Mouse (Mus musculus): Measurements from ENCODE around the gene Gm49366. TPM values are rescaled to one million over a fixed set of nuclear protein-coding genes. Genes with fewer than 3 reads are reported as not detected.
"Not testable (repeated sequence)": the region's sequence is repeated elsewhere in the genome, so short reads cannot be mapped to it uniquely, and the experiment has no call there.

Gene Gm49366
- polyA plus RNA-seq, 1 experiment from 2014 or later = not detected

DNA sequence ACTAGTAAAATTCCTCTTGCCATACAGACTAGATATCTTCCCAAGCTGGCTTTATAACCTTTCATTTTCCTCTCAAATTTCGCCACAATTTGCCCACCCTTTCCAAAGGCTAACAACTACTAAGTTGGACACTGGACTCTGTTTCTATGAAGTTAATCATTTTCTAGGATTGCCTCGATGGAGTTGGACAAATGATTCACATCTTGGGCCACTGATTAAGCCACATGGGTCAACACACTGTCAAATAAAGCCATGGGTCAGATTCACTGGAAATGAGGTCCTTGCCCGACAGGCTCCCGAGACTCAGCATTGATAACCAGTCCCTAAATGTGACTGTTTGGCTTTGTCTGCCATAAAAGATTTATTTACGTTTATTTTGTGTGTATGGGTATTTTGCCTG is 3.5 kb downstream of the Gm49366 start:
- no peak overlapping the region for H3K9ac ChIP-seq (ENCODE audit: low read depth, low read length)
- H3K27me3 ChIP-seq (ENCODE audit: control insufficient read depth, insufficient read depth, low read length) = no peaks in the 10 kb centered on the region
- no peak overlapping the region for H3K4me2 ChIP-seq
- no peaks in the 10 kb centered on the region for H3K9me3 ChIP-seq (replicated peaks; ENCODE audit: control insufficient read depth, low read length)
- no peak overlapping the region for H3K4me3 ChIP-seq (ENCODE audit: low read depth, low read length)
- H3K27ac ChIP-seq (ENCODE audit: low read depth, low read length) = no peak overlapping the region
- H3K36me3 ChIP-seq (ENCODE audit: control insufficient read depth, insufficient read depth, low read length) = no peaks in the 10 kb centered on the region
- ATAC-seq (replicated peaks; ENCODE audit: insufficient number of reproducible peaks, low FRiP score, low TSS enrichment) = no peak
- no peaks in the 10 kb centered on the region for H3K4me1 ChIP-seq (ENCODE audit: control insufficient read depth, insufficient read depth, low read length)
- WGBS (ENCODE audit: insufficient replicate concordance) = 82% methylated on average over 5 of the region's 5 CpGs

DNA sequence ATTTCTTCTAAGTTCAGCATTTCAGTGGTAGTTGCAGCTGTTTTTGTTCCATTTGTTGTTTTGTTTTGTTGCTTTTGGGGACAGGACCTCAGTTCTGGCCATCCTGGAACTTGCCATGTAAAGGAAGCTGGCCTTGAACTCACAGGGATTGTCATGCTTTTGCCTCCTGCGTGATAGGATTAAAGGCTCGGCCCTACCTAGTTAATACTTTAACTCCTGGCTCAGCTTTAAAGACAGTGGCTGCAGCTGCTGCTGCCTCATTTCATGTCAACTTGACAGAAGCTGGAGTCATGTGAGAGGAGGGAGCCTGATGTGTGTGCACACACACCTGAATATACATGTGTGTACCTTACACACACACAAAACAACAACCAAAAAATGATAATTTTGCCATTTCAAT is 5.3 kb downstream of the Gm49366 start:
- H3K27me3 ChIP-seq (ENCODE audit: control insufficient read depth, insufficient read depth, low read length) = no peaks in the 10 kb centered on the region
- no peak overlapping the region for H3K27ac ChIP-seq (ENCODE audit: low read depth, low read length)
- no peak overlapping the region for H3K4me2 ChIP-seq
- H3K4me1 ChIP-seq (ENCODE audit: control insufficient read depth, insufficient read depth, low read length) = no peaks in the 10 kb centered on the region
- WGBS (ENCODE audit: insufficient replicate concordance) = 74% methylated on average over 2 of the region's 2 CpGs
- no peaks in the 10 kb centered on the region for H3K36me3 ChIP-seq (ENCODE audit: control insufficient read depth, insufficient read depth, low read length)
- 0 out of 2 replicates have a peak, but pooled peaks cover 2% of the 10 kb centered on the region for H3K9me3 ChIP-seq (replicated peaks; ENCODE audit: control insufficient read depth, low read length)
- no peak overlapping the region for H3K9ac ChIP-seq (ENCODE audit: low read depth, low read length)
- H3K4me3 ChIP-seq (ENCODE audit: low read depth, low read length) = no peak overlapping the region
- ATAC-seq (replicated peaks; ENCODE audit: insufficient number of reproducible peaks, low FRiP score, low TSS enrichment) = no peak

DNA sequence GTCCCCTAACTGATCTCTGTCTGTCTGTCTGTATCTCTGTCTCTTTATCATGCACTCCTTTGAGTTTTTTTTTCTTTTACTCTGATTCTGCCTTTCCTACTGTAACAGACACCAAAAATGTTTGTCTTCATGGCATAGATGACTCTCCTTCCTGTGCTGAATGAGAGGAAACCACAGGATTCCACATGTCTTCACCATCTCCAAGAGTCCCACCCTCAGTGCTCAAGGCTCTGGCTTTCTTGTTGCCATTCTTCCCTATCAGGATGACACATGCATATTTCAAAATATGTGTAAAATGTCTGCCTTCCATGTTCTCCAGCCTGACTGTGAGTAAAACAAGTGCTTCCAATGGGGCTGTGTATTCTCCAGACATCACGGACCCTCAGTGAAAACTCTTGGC is 8.2 kb downstream of the Gm49366 start:
- no peaks in the 10 kb centered on the region for H3K36me3 ChIP-seq (ENCODE audit: control insufficient read depth, insufficient read depth, low read length)
- no peaks in the 10 kb centered on the region for H3K4me1 ChIP-seq (ENCODE audit: control insufficient read depth, insufficient read depth, low read length)
- H3K27me3 ChIP-seq (ENCODE audit: control insufficient read depth, insufficient read depth, low read length) = peaks cover under 1% of the 10 kb centered on the region
- H3K4me2 ChIP-seq = no peak overlapping the region
- H3K27ac ChIP-seq (ENCODE audit: low read depth, low read length) = no peak overlapping the region
- no peak for ATAC-seq (replicated peaks; ENCODE audit: insufficient number of reproducible peaks, low FRiP score, low TSS enrichment)
- no peak overlapping the region for H3K9ac ChIP-seq (ENCODE audit: low read depth, low read length)
- WGBS (ENCODE audit: insufficient replicate concordance) = 85% methylated on average over 1 of the region's 1 CpGs
- H3K4me3 ChIP-seq (ENCODE audit: low read depth, low read length) = no peak overlapping the region
- H3K9me3 ChIP-seq (replicated peaks; ENCODE audit: control insufficient read depth, low read length) = 0 out of 2 replicates have a peak, but pooled peaks cover 2% of the 10 kb centered on the region

DNA sequence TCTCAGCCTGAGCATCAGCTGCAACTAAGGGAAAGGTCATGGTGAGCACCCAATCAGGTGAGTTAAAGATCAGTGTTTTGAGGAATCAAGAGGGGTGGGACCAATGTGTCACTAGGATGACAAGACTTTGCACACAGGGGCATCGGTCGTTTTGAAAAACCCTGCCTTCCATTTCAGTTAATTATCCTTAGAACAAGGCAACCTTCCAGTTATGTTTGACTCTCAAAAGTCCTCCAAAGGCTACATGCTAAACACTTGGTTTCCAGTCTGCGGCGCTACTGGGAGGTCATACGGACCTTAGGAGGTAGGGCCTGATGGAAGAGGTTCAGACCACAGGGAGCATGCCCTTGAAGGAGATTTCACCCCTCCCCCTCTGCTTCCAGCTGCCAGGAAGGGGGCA is 12.0 kb downstream of the Gm49366 start:
- WGBS (ENCODE audit: insufficient replicate concordance) = 76% methylated on average over 5 of the region's 5 CpGs
- not testable (repeated sequence) for H3K9me3 ChIP-seq (replicated peaks; ENCODE audit: control insufficient read depth, low read length); H3K4me3 ChIP-seq (ENCODE audit: low read depth, low read length); ATAC-seq (replicated peaks; ENCODE audit: insufficient number of reproducible peaks, low FRiP score, low TSS enrichment); H3K4me2 ChIP-seq; H3K36me3 ChIP-seq (ENCODE audit: control insufficient read depth, insufficient read depth, low read length); H3K9ac ChIP-seq (ENCODE audit: low read depth, low read length); H3K4me1 ChIP-seq (ENCODE audit: control insufficient read depth, insufficient read depth, low read length); H3K27ac ChIP-seq (ENCODE audit: low read depth, low read length)
- H3K27me3 ChIP-seq (ENCODE audit: control insufficient read depth, insufficient read depth, low read length) = peaks cover 19% of the 10 kb centered on the region

DNA sequence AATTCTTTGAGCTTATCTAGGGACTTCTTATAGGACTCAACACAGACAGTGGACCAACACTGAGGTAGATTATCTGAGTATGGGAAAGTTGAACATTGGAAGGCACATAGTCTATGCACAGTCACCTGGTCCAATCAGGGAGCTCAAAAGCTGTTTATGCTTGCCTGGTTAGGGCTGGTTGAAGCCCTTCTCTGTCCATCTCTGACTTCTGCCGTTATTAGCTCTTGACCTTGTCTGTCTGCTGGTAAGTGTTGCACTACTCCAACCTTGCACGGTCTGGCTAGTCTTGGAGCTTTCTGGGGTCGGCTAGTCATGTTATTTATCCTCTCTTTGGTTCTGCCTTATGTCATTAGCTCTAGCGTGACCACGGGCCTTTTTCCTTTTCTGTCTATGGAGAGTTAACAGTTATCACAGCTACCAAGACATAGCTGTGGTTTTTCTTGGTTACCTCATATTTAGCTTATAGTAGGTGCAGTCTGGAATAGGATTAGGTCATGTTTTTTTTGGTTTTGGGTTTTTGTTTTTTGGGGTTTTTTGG is 13.3 kb downstream of the Gm49366 start, which contains the start of gene Acot3:
Gene Acot3, plus strand, starts transcription at position 208 of the 538 bp plus-strand sequence.
- Histone ChIP-seq H3K4me3 (ENCODE audit: low read depth, low read length) (peak within 1 kb of the TSS; percentile 46; the same call in 1 of the 2 replicates), H3K36me3 (ENCODE audit: control insufficient read depth, insufficient read depth, low read length) (no peaks in the 10 kb centered on the region), H3K4me1 (ENCODE audit: control insufficient read depth, insufficient read depth, low read length) (peaks cover 5% of the 10 kb centered on the region), H3K27ac (ENCODE audit: low read depth, low read length) (no peak within 1 kb of the TSS), H3K9ac (ENCODE audit: low read depth, low read length) (no peak within 1 kb of the TSS), H3K9me3 (replicated peaks; ENCODE audit: control insufficient read depth, low read length) (0 out of 2 replicates have a peak, but pooled peaks cover 2% of the 10 kb centered on the region), H3K27me3 (ENCODE audit: control insufficient read depth, insufficient read depth, low read length) (peaks cover 19% of the 10 kb centered on the region), H3K4me2 (peak within 1 kb of the TSS; percentile 91)
- no peak for ATAC-seq (replicated peaks; ENCODE audit: insufficient number of reproducible peaks, low FRiP score, low TSS enrichment)
- WGBS (ENCODE audit: insufficient replicate concordance) = 70% methylated on average over 5 of the region's 5 CpGs

DNA sequence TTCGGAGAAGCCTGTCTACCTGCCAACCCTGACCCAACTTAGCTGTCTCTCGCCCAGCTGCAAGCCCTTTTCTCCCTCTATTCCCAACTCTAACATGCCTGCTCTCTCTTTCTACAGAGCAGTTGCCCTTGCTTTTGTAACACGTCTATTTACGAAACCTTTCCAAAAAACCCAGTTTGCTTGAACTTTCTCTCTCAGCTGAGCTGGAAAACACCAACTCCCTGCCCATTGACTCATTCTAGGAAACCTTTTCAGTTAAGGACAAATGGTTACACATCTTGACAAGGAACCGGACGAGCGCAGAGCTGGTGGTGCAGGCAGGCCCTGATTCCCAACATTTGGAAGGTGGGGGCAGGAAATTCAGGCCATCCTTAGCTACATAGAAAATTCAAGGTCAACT is 13.9 kb downstream of the Gm49366 start:
- Histone ChIP-seq H3K27ac (ENCODE audit: low read depth, low read length) (no peak overlapping the region), H3K4me3 (ENCODE audit: low read depth, low read length) (no peak overlapping the region; the same call in 1 of the 2 replicates), H3K4me2 (peak overlapping the region; percentile 91; the same call in 1 of the 2 replicates)

DNA sequence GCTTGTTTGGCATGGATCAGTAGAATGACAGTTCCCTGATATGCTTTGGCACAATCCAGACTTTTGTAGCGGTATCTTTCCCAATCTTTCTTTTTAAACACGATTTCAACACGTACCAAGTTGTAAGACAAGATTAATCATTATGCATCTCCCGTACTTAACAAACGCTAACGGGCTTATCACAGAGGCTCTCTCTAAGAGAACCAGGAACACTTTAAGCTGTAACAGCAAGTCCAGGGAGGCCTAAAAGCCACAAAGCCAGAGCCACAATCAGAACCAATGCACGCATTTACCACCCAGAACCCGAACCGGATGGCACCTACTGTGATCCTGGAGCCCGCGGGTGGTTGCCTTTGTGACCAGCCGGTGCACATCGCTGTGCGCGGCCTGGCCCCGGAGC is 14.4 kb downstream of the Gm49366 start:
- Histone ChIP-seq H3K9ac (ENCODE audit: low read depth, low read length) (peak overlapping the region; percentile 49; the same call in 1 of the 2 replicates), H3K36me3 (ENCODE audit: control insufficient read depth, insufficient read depth, low read length) (no peaks in the 10 kb centered on the region), H3K4me1 (ENCODE audit: control insufficient read depth, insufficient read depth, low read length) (peaks cover 5% of the 10 kb centered on the region), H3K27me3 (ENCODE audit: control insufficient read depth, insufficient read depth, low read length) (peaks cover 19% of the 10 kb centered on the region), H3K4me3 (ENCODE audit: low read depth, low read length) (peak overlapping the region; percentile 46), H3K4me2 (peak overlapping the region; percentile 91), H3K27ac (ENCODE audit: low read depth, low read length) (no peak overlapping the region), H3K9me3 (replicated peaks; ENCODE audit: control insufficient read depth, low read length) (0 out of 2 replicates have a peak, but pooled peaks cover under 1% of the 10 kb centered on the region)
- 10% methylated on average over 16 of the region's 16 CpGs for WGBS (ENCODE audit: insufficient replicate concordance)
- no peak for ATAC-seq (replicated peaks; ENCODE audit: insufficient number of reproducible peaks, low FRiP score, low TSS enrichment)

More for the DNA sequence above, 13.9 kb downstream of the Gm49366 start:
- WGBS (ENCODE audit: insufficient replicate concordance) = 71% methylated on average over 7 of the region's 7 CpGs
- Histone ChIP-seq H3K27me3 (ENCODE audit: control insufficient read depth, insufficient read depth, low read length) (peaks cover 19% of the 10 kb centered on the region), H3K36me3 (ENCODE audit: control insufficient read depth, insufficient read depth, low read length) (no peaks in the 10 kb centered on the region), H3K9ac (ENCODE audit: low read depth, low read length) (no peak overlapping the region), H3K9me3 (replicated peaks; ENCODE audit: control insufficient read depth, low read length) (0 out of 2 replicates have a peak, but pooled peaks cover 2% of the 10 kb centered on the region), H3K4me1 (ENCODE audit: control insufficient read depth, insufficient read depth, low read length) (peaks cover 5% of the 10 kb centered on the region)
- no peak for ATAC-seq (replicated peaks; ENCODE audit: insufficient number of reproducible peaks, low FRiP score, low TSS enrichment)

DNA sequence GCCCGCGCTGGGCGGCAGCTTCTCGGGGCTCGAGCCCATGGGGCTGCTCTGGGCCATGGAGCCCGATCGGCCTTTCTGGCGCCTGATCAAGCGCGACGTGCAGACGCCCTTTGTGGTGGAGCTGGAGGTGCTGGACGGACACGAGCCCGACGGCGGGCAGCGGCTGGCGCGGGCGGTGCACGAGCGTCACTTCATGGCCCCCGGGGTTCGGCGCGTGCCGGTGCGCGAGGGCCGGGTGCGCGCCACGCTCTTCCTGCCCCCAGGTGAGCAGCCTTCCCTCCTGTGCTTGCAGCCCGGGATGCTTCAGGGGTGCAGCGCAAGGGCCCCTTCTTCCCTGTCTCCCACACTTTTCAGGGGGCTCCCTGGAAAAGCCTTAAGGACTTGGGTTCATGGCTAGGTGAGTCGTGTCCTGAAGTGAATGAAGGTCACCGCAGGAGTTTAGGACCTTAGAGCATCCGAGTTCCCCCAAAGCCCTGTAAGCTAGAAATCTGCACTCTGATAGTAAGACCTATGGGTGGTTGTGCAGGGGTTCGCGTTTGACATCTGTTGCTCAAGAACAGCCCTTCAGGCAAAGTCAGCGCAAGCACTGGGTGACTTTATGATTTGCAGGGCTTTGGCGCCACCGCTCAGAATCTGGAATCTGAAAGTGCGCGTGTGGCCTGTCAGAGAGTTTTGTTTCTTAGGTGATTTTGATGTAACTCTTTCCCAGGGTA is 15.1 kb downstream of the Gm49366 start:
- 3% methylated on average over 39 of the region's 46 CpGs for WGBS (ENCODE audit: insufficient replicate concordance)
- peak overlapping the region; percentile 49; the same call in 1 of the 2 replicates for H3K9ac ChIP-seq (ENCODE audit: low read depth, low read length)

More for the DNA sequence above, 15.1 kb downstream of the Gm49366 start:
- Histone ChIP-seq H3K36me3 (ENCODE audit: control insufficient read depth, insufficient read depth, low read length) (no peaks in the 10 kb centered on the region), H3K9me3 (replicated peaks; ENCODE audit: control insufficient read depth, low read length) (no peaks in the 10 kb centered on the region), H3K27me3 (ENCODE audit: control insufficient read depth, insufficient read depth, low read length) (peaks cover 19% of the 10 kb centered on the region), H3K27ac (ENCODE audit: low read depth, low read length) (no peak overlapping the region), H3K4me2 (peak overlapping the region; percentile 91), H3K4me3 (ENCODE audit: low read depth, low read length) (peak overlapping the region; percentile 46), H3K4me1 (ENCODE audit: control insufficient read depth, insufficient read depth, low read length) (peaks cover 5% of the 10 kb centered on the region)
- no peak for ATAC-seq (replicated peaks; ENCODE audit: insufficient number of reproducible peaks, low FRiP score, low TSS enrichment)
